Mouse (Mus musculus) kidney, postnatal 0 days (tissue): ENCODE measurements around the gene Mrpl45. TPM values are rescaled to one million over a fixed set of nuclear protein-coding genes. Genes with fewer than 3 reads are reported as not detected.
A peak's percentile ranks its signal among the peaks of the same experiment; 100 is the strongest.

Experiments
- ATAC-seq: fragments of 200-750 bp; cut with Nextera tagmentation; replicated peaks from 2 replicates; pipeline ENCODE4 v1.8.0; 2017; ENCODE audit warnings: low read depth, moderate number of reproducible peaks, moderate TSS enrichment, moderate library complexity; ENCODE audit not compliant: low FRiP score
- DNase-seq: peaks from one replicate; pipeline ENCODE4 v3.0.0-alpha.2; 2016; ENCODE audit warnings: low spot score
- H3K27ac ChIP-seq: fragments of 300-500 bp; sonication (generic); 2 replicates; pipeline ENCODE4 v1.5.1; 2014; ENCODE audit warnings: mild to moderate bottlenecking
- H3K27me3 ChIP-seq: fragments of 300-500 bp; sonication (generic); 2 replicates; pipeline ENCODE4 v1.6.1; 2014; ENCODE audit warnings: low read length, mixed read lengths; ENCODE audit not compliant: insufficient read depth
- H3K36me3 ChIP-seq: fragments of 300-500 bp; sonication (generic); 2 replicates; pipeline ENCODE4 v1.6.1; 2014; ENCODE audit warnings: low read length, mixed read lengths; ENCODE audit not compliant: insufficient read depth
- H3K4me1 ChIP-seq: fragments of 300-500 bp; sonication (generic); replicated peaks from 2 replicates; pipeline ENCODE4 v1.6.1; 2014; ENCODE audit warnings: antibody characterized with exemption, low read length, mixed read lengths; ENCODE audit not compliant: insufficient read depth
- H3K4me2 ChIP-seq: fragments of 300-500 bp; sonication (generic); 2 replicates; pipeline ENCODE4 v1.6.1; 2014; ENCODE audit warnings: mild to moderate bottlenecking, low read length, moderate library complexity, mixed read lengths
- H3K4me3 ChIP-seq: fragments of 300-500 bp; sonication (generic); replicated peaks from 2 replicates; pipeline ENCODE4 v1.5.1; 2014; ENCODE audit warnings: low read depth, low read length
- H3K9ac ChIP-seq: fragments of 300-500 bp; sonication (generic); 2 replicates; pipeline ENCODE4 v1.6.1; 2014; ENCODE audit warnings: low read depth, low read length
- H3K9me3 ChIP-seq: fragments of 300-500 bp; sonication (generic); replicated peaks from 2 replicates; pipeline ENCODE4 v1.6.1; 2016; ENCODE audit warnings: low read length, inconsistent platforms, mixed read lengths
- CTCF ChIP-seq: IDR thresholded peaks from 2 replicates; pipeline ENCODE4 v1.5.1; 2016; ENCODE audit warnings: antibody characterized with exemption, low read depth, mild to moderate bottlenecking, moderate library complexity
- WGBS: fragments of 180-500 bp; shearing (Covaris S2); extraction: QIAGEN DNeasy Blood & Tissue Kit; methylation state at CpG from one replicate; pipeline ENCODE4 v1.1.7; 2014; 5-methylcytosine and 5-hydroxymethylcytosine counted together
- polyA plus RNA-seq: library from polyadenylated mRNA; unstranded; fragments of >200 nt; fragmentation: Nextera tagmentation; extraction: Ambion mirVana; gene quantifications from 2 replicates; pipeline ENCODE4 v1.2.1, GENCODE M21; 2015

Gene Mrpl45
- polyA plus RNA-seq, 1 experiment from 2014 or later = 54.3 TPM

DNA sequence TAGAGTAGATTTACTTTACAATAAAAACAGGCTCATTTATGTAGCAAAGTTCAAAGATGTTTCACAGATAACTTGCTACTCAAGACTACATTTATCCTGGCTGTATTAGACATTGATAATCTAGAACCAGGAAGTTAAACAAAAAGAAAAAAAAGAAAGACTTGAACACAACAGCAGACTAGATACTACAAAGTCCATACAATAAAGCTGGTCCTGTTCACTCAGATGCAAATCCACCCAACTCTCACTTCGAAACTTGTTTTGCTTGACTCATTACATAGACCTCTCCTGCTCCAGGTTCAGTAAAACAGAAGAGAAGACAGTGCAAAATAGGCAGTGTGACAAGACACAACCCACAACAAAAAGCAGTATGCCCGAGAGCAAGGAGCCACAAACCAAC, 40.2 kb upstream of the Mrpl45 start:
- no peak overlapping the region for H3K4me2 ChIP-seq
- TF ChIP-seq CTCF = no peak
- H3K9ac ChIP-seq = no peak overlapping the region
- no peaks in the 10 kb centered on the region for H3K9me3 ChIP-seq
- DNase-seq (no peak), ATAC-seq (no peak)
- peaks cover 10% of the 10 kb centered on the region; the same call in 1 of the 2 replicates for H3K4me1 ChIP-seq
- no peak overlapping the region for H3K27ac ChIP-seq
- H3K36me3 ChIP-seq = no peaks in the 10 kb centered on the region
- H3K27me3 ChIP-seq = no peaks in the 10 kb centered on the region
- no peak overlapping the region for H3K4me3 ChIP-seq
- WGBS = 91% methylated on average over 2 of the region's 2 CpGs

DNA sequence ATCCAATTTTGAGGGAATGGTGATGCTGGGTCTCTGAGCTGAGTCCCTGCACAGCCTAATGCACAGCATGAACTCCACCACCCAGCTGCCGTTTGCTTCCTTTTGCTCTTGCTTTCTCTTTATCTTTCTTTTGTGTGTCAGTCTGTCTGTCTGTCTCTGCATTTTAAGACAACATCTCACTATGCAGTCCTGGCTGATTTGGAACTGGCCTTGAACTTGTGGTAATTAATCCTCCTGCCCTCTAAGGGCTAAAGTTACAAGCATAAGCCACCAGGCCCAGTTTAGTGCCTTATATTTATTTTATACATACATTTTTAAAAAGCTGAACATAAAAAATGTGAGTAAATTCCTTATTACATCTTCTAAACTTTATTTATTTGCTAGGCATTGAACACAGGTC, 39.5 kb upstream of the Mrpl45 start:
- no peak for ATAC-seq
- no peak for TF ChIP-seq CTCF
- 21% methylated on average over 1 of the region's 1 CpGs for WGBS

DNA sequence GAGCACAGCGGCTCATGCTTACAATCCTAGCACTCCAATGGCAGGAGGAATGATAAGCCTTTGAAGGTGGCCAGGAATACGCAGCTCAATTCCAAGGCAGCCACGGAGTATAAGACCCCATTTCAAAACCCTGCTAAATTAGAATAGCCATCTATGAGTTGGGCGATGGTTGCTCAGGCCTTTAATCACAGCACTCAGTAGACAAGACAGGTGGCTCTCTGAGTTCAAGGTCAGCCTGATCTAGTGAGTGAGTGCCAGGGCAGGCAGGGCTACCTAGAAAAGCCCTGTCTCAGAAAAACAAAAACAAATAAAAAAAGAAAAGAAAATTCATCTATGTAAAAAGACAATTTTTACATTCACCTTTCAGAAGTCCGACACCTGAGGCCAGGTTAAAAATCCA, 38.4 kb upstream of the Mrpl45 start:
- ATAC-seq = no peak
- TF ChIP-seq CTCF = no peak
- Histone ChIP-seq H3K4me3 (no peak overlapping the region), H3K9me3 (no peaks in the 10 kb centered on the region), H3K36me3 (no peaks in the 10 kb centered on the region), H3K9ac (no peak overlapping the region), H3K4me1 (peaks cover 10% of the 10 kb centered on the region; the same call in 1 of the 2 replicates), H3K4me2 (no peak overlapping the region), H3K27me3 (no peaks in the 10 kb centered on the region), H3K27ac (no peak overlapping the region)
- no peak for DNase-seq
- 84% methylated on average over 5 of the region's 5 CpGs for WGBS

More for the DNA sequence above, 39.5 kb upstream of the Mrpl45 start:
- Histone ChIP-seq H3K27me3 (no peaks in the 10 kb centered on the region), H3K4me3 (no peak overlapping the region), H3K36me3 (no peaks in the 10 kb centered on the region), H3K9ac (no peak overlapping the region), H3K4me2 (no peak overlapping the region), H3K9me3 (no peaks in the 10 kb centered on the region), H3K27ac (no peak overlapping the region), H3K4me1 (peaks cover 10% of the 10 kb centered on the region; the same call in 1 of the 2 replicates)
- DNase-seq = no peak

DNA sequence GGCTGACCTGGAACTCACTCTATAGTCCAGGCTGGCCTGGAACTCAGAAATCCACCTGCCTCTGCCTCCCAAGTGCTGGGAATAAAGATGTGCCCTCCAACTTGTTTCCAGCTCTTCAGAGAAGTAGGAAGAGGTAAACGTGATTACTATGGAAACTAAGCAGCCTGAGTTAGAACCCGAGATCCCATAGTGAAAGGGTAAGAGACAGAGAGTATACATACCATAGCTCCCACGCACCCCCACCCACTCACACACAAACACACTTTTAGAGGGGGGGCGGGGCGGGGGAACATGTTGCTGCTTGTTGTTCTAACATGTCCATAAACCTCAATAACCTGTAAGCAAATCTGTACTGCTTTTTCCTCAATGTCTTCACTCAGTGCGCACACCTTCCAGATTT, 37.1 kb upstream of the Mrpl45 start:
- Histone ChIP-seq H3K36me3 (no peaks in the 10 kb centered on the region), H3K4me3 (peak overlapping the region; percentile 99; the same call in 1 of the 2 replicates), H3K4me2 (peak overlapping the region; percentile 68), H3K27ac (no peak overlapping the region), H3K4me1 (peaks cover 10% of the 10 kb centered on the region; the same call in 1 of the 2 replicates), H3K27me3 (no peaks in the 10 kb centered on the region), H3K9me3 (no peaks in the 10 kb centered on the region), H3K9ac (peak overlapping the region; percentile 100; the same call in 1 of the 2 replicates)
- WGBS = 62% methylated on average over 6 of the region's 6 CpGs
- no peak for TF ChIP-seq CTCF
- DNase-seq (no peak), ATAC-seq (no peak)

DNA sequence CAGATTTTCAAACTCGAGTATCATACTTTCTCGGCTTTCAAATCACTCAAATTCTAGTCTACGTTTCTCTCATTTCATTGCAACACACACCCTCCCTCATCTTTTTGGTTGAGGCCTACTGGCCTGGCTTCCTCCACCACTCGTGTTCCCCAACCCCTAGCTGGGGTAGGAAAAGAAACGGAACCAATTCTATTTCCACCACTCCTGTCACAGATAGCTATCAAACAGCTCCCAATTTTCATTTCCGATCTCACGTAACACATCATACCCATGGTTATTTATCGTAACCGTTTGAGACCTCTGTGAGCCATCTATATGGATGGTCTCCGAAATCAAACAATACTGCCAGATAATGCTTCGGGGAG, 36.5 kb upstream of the Mrpl45 start:
- H3K4me2 ChIP-seq = peak overlapping the region; percentile 68
- no peaks in the 10 kb centered on the region for H3K36me3 ChIP-seq
- no peak for TF ChIP-seq CTCF
- ATAC-seq (no peak), DNase-seq (no peak)
- H3K9ac ChIP-seq = peak overlapping the region; percentile 100
- no peaks in the 10 kb centered on the region for H3K9me3 ChIP-seq
- peak overlapping the region; percentile 99 for H3K4me3 ChIP-seq
- no peaks in the 10 kb centered on the region for H3K27me3 ChIP-seq
- H3K4me1 ChIP-seq = peaks cover 10% of the 10 kb centered on the region; the same call in 1 of the 2 replicates
- 13% methylated on average over 11 of the region's 11 CpGs for WGBS
- H3K27ac ChIP-seq = peak overlapping the region; percentile 98

DNA sequence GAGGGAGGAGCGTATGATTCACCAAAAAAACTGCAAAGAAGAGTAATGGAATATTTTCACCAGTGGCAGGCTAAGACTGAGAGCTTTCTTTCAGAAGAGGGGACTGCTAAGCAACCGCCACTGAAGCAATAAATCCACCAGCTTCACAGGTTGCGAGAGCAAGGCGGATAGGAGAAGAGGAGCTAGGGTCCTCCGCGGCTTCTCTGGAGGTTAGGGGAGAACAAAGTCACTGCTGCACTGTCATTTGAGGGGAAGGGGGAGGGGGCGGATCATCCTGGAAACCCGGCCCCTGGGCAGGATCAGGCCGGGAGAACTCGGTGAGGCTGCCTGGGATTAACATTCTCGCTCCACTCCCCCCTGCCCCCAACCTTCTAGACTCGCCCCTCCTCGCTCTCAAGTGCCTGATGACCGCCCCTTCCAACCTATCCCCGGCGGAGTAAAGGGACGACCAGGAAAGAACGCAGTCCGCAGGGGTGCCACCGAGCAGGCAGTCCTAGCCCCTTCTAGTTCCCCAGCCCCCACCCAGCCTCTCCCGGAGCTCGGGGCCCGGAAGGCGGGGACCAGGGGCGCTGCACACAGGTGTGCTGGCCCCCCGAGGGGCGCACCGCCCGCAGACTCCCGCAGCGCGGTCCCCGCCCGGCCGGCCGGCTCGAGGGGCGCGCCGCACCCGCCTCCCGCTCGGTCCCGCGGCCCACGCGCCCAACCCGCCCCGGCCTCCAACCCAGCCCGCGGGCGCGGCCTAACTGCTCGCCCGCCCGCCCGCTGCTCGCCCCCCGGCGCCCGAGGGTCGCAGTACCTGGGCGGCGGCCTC, 35.9 kb upstream of the Mrpl45 start:
- Histone ChIP-seq H3K4me1 (peaks cover 10% of the 10 kb centered on the region; the same call in 1 of the 2 replicates), H3K27me3 (no peaks in the 10 kb centered on the region), H3K9me3 (no peaks in the 10 kb centered on the region), H3K27ac (peak overlapping the region; percentile 98), H3K36me3 (no peaks in the 10 kb centered on the region), H3K4me3 (peak overlapping the region; percentile 99), H3K4me2 (peak overlapping the region; percentile 68), H3K9ac (peak overlapping the region; percentile 100)
- DNase-seq = peak; percentile 89
- WGBS = under 1% methylated on average over 60 of the region's 64 CpGs
- ATAC-seq = peak; percentile 84
- TF ChIP-seq CTCF = no peak
